Mouse (Mus musculus) spleen, adult 2 months (tissue): ENCODE measurements around the gene Dlgap4.

Experiments
- CTCF ChIP-seq: fragments of 200-500 bp; IDR thresholded peaks from 2 replicates; pipeline ENCODE4 v1.5.1; 2011; ENCODE audit warnings: mild to moderate bottlenecking, inconsistent platforms; ENCODE audit not compliant: insufficient read depth, insufficient read length, insufficient replicate concordance; ENCODE audit errors: extremely low read depth
- POLR2A ChIP-seq: fragments of 200-500 bp; IDR thresholded peaks from 2 replicates; pipeline ENCODE4 v1.6.1; 2011; ENCODE audit warnings: low read depth, low read length, inconsistent platforms

GRCm38 (mm10) chr2:156688604-156689003 is 75.1 kb downstream of the Dlgap4 start:
- TF ChIP-seq CTCF (no peak), POLR2A (no peak)
